Comparison of ENCODE assay signal across 30 mouse cellular contexts in genomic region chr9:69073271-69073670, GRCm38 (mm10).
DNase-seq lines count a peak whose midpoint lies in the region; ATAC-seq and TF ChIP-seq lines count a peak whose summit lies in the region.
"Had no signal": no experiment of that assay in that cellular context is flagged by ENCODE, and none has a peak within 500 bp of the region (broad histone marks: within the 10 kb centered on the region; RNA-seq: fewer than 3 reads in every experiment).

No protein-coding gene starts in this region.

- no peaks in the 10 kb centered on the region for H3K27me3 ChIP-seq in thymus, adult 2 months (ENCODE audit: control insufficient read depth, insufficient read depth, low read length)
- H3K27me3 ChIP-seq: embryonic facial prominence, embryonic 15.5 days; forebrain, embryonic 12.5 days; hindbrain, embryonic 13.5 days; liver, embryonic 15.5 days; lung, embryonic 15.5 days; neural tube, embryonic 12.5 days; stomach, embryonic 15.5 days had no signal

- H3K4me3 ChIP-seq in lung, adult 2 months (replicated peaks; ENCODE audit: extremely low read depth, low read depth, low read length) = no peak overlapping the region
- no peak overlapping the region for H3K4me3 ChIP-seq in thymus, adult 2 months (ENCODE audit: control insufficient read depth, insufficient read depth, low read length)
- no peak overlapping the region for H3K4me3 ChIP-seq in gastrocnemius, adult 2 months
- H3K4me3 ChIP-seq: embryonic facial prominence, embryonic 10.5 days; embryonic facial prominence, embryonic 15.5 days; forebrain, embryonic 12.5 days; hindbrain, embryonic 13.5 days; liver, embryonic 15.5 days; lung, embryonic 15.5 days; neural tube, embryonic 12.5 days; stomach, embryonic 15.5 days had no signal

- no peaks in the 10 kb centered on the region for H3K36me3 ChIP-seq in thymus, adult 2 months (ENCODE audit: control insufficient read depth, insufficient read depth, low read length)
- H3K36me3 ChIP-seq: embryonic facial prominence, embryonic 10.5 days; embryonic facial prominence, embryonic 15.5 days; forebrain, embryonic 12.5 days; hindbrain, embryonic 13.5 days; liver, embryonic 15.5 days; lung, embryonic 15.5 days; neural tube, embryonic 12.5 days; stomach, embryonic 15.5 days had no signal

- TF ChIP-seq POLR2A in lung, adult 2 months (IDR thresholded peaks at IDR 0.05; ENCODE audit: borderline replicate concordance, extremely low read depth, low read depth, low read length) = no peak
- TF ChIP-seq POLR2A in thymus, adult 2 months (IDR thresholded peaks at IDR 0.05; ENCODE audit: control insufficient read depth, extremely low read depth, insufficient read depth, low read length, poor library complexity) = no peak

- DNase-seq in lung, postnatal 36 days = peak; percentile 10
- DNase-seq in lung, adult 2 months = no peak
- peak; percentile 42 for DNase-seq in thymus, adult 2 months
- DNase-seq in thymus, postnatal 36 days = peak; percentile 49 to 63
- DNase-seq in gastrocnemius, adult 2 months = no peak
- no peak for DNase-seq in right cerebral cortex, adult 2 months (ENCODE audit: low spot score in 2 of 2)
- DNase-seq in adrenal gland, adult (ENCODE audit: inconsistent age in 2 of 2, low spot score in 1 of 2) = no peak
- DNase-seq: adrenal gland, postnatal 25 days; cerebellum, adult 2 months; cerebellum, postnatal 25 days; forebrain, postnatal 0 days; gastrocnemius, postnatal 10 days; heart, adult 18-20 months; heart, postnatal 4 days; kidney, adult 2 months; kidney, postnatal 4 days; layer of hippocampus, postnatal 36 days; liver; right cerebral cortex, adult 18-20 months had no signal

- no peaks in the 10 kb centered on the region; the same call in 1 of the 2 replicates for H3K4me1 ChIP-seq in lung, adult 2 months (ENCODE audit: control insufficient read depth, insufficient read depth, low read length)
- H3K4me1 ChIP-seq in thymus, adult 2 months (replicated peaks; ENCODE audit: control insufficient read depth, insufficient read depth, low read length) = peaks cover 12% of the 10 kb centered on the region
- H3K4me1 ChIP-seq: forebrain, embryonic 12.5 days; liver, embryonic 15.5 days; lung, embryonic 15.5 days; neural tube, embryonic 12.5 days; stomach, embryonic 15.5 days had no signal

- intact Hi-C loops in gastrocnemius, adult 2 months (cut with DNase I) = no loop called here

- WGBS in lung, adult 2 months = 50% methylated on average over 7 of the region's 7 CpGs
- 24% methylated on average over 7 of the region's 7 CpGs for WGBS in thymus, adult 2 months

- no peak for TF ChIP-seq CTCF in lung, adult 2 months (IDR thresholded peaks at IDR 0.05; ENCODE audit: insufficient read depth, low read length)
- TF ChIP-seq CTCF in thymus, adult 2 months (IDR thresholded peaks at IDR 0.05; ENCODE audit: borderline replicate concordance, control insufficient read depth, extremely low read depth, insufficient read depth, low read length, poor library complexity) = no peak
- no peak for TF ChIP-seq CTCF in gastrocnemius, adult 2 months (IDR thresholded peaks at IDR 0.05)

- no peak overlapping the region; the same call in 1 of the 2 replicates for H3K27ac ChIP-seq in thymus, adult 2 months (ENCODE audit: control insufficient read depth, insufficient read depth, low read length)
- H3K27ac ChIP-seq in gastrocnemius, adult 2 months = no peak overlapping the region
- H3K27ac ChIP-seq: embryonic facial prominence, embryonic 10.5 days; embryonic facial prominence, embryonic 15.5 days; forebrain, embryonic 12.5 days; hindbrain, embryonic 13.5 days; kidney, postnatal 0 days; liver, embryonic 15.5 days; lung, embryonic 15.5 days; neural tube, embryonic 12.5 days; stomach, embryonic 15.5 days had no signal

- ATAC-seq in activated CD4-positive, CD25-positive, alpha-beta regulatory T cell, adult 4 months = peak; percentile 76
- ATAC-seq: forebrain, postnatal 0 days; midbrain, embryonic 16.5 days had no signal

Comparison
In these comparisons a context has a peak if more than half of its experiments do, and no peak if none do; other contexts are left out.
1. DNase-seq: peak in lung, postnatal 36 days (single experiment), thymus, adult 2 months (single experiment) and thymus, postnatal 36 days (2 of 2); none in lung, adult 2 months (single experiment), gastrocnemius, adult 2 months (single experiment), right cerebral cortex, adult 2 months (0 of 2) and adrenal gland, adult (0 of 2).